Mouse (Mus musculus): Measurements from ENCODE around the gene Olfr822.
"Not testable (repeated sequence)": the region's sequence is repeated elsewhere in the genome, so short reads cannot be mapped to it uniquely, and the experiment has no call there.

Gene Olfr822

DNA sequence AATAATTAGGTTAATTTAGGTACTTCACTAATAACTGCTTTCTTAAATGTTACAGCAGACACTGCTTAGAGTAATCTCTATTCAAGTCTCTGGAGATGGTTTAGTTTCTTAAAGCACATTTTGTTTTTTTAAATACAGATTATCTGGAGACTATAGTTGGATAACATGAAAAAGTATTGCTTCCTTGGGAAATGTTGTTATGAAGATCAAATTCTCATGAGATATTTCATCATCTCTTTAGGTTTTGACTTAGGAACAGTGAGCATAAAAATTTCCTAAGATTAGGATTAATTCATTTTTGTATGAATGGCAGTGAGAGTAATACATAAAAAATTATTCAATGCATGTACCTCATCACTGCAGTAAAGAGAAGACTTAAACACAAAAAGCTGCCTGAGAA, at the start of gene Olfr822:
TSS of gene Olfr822 (plus strand) at position 301 of the 400 bp plus-strand sequence.
- DNase-seq: no peak

DNA sequence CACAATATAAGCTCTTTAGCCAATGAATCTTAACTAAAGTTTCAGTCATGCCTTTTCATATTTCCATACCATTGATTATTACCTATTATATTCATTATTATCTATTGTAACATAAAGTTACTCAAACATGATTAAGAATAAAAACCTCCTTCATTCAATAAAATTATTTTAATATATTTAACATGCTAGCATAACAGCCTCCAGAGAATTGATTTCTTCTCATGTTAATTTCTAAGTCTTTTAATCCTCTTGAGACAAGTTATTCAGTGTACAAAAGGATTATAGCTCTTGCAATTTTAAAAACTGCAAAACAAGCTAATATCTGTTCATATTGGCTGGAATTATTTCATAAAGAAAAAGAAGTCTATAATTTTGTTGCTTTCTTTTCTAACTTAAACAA, 41.0 kb upstream of the Olfr822 start, which contains the start of gene Olfr821:
TSS of gene Olfr821 (plus strand) at position 301 of the 400 bp plus-strand sequence.
- no peak for DNase-seq

DNA sequence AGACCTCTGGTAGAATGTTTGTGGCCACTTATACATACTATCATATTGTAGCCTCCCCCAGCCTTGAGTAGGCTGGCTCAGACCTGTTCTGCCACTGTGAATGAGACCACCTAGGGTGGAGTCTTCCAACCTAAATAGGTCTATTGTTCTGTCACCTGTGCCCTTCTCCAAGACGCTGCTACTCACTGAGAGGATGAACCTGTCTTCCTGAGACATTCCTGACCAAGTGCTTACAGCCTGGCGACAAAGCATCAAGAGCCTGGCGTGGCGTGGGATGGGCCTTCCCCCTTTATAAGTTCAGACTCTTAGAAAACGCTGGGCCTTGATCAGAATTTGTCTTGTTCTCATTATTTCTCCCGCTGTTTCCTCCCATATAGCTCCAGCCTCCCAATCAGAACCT, 33.9 kb upstream of the Olfr822 start:
- DNase-seq: no peak

DNA sequence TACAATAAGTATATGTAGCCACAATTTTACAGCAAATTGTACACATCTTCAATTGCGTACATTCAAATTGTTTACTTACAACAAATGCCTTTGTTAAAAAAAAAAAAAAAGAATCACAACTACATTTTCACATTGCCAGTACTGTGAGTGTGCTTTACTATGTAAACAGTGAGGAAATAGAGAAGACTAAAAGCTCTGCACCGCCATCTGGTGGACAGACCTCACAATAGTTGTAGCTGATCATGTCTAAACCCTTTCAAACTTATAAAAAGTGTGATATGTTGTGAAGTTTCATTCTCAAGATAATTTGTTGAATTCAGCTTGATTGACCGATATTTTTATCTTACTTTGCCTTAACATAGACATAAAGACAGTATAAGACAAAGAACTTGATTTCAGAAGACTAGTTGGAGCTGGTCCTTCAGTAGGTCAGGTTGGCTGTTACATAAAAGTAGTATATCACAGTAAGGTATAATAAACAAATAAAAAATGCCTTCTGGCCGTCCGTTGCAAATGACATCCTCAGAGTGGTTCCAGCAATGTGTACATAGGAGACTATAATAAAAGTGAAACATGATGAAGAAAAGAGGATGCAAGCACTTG, 21.9 kb downstream of the Olfr822 start:
- no peak for DNase-seq

DNA sequence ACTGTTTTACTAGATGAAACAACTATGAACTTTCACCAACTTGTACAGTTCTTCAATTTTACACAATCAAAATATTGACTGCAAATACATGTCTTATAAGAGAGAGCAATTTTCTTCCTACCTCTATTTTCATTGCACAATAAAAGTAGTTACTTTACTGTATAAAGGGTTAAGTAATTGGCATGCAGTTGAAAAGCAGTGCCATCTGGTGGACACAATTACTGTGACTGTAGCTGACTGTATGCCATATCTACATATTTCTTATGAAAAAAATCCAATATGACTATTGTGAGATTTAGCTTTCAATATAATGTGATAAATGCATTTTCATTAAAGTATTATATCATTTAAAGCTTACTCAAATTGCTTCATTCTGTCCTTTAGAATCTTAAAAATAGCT, 25.1 kb downstream of the Olfr822 start:
- DNase-seq: no peak

DNA sequence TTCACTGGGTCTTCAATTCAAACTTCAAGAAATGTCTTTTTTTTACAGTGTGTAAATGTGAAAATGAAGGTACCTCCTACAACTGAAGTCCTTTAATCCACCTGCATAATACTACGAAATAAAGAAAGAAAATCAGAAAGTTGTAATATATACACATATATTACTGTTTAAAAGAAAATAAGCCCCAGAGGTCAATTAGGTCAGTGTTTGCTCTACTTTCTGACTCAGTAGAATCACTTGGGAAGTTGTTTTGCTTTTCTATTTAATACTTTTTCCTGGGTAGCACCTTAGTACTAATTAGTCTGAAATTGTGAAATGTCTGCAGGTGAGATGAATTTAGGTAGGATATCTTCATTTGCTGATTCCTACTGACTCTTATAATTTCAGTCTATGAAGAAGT, 44.3 kb downstream of the Olfr822 start, which contains the start of gene Olfr823:
TSS of gene Olfr823 (minus strand) at position 101 of the 400 bp plus-strand sequence.
- DNase-seq: not testable (repeated sequence)

DNA sequence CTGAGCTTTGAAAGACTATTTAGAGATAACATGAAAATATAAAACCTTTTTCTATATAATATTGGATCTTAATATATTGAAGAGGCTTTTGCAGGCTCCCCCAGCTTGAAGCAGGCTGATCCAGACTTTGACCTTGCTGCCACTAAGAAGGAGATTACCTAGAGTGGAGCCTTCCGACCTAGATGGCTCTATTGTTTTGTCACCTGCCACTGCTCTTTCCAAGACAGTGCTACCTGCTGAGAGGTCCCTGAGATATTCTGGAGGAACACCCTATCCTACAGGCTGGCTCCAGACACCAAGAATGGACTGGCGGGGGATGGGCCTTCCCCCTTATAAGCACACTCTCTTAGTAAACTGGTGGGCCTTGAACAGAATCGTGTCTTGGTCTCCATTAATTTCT, 45.0 kb downstream of the Olfr822 start:
- not testable (repeated sequence) for DNase-seq
